17 mouse cellular contexts compared by ENCODE assay signal in genomic region chr16:44430021-44430420, GRCm38 (mm10). TPM values are rescaled to one million over a fixed set of nuclear protein-coding genes. Genes with fewer than 3 reads are reported as not detected.
DNase-seq lines count a peak whose midpoint lies in the region; ATAC-seq lines count a peak whose summit lies in the region.
"Had no signal": no experiment of that assay in that cellular context is flagged by ENCODE, and none has a peak within 500 bp of the region (broad histone marks: within the 10 kb centered on the region; RNA-seq: fewer than 3 reads in every experiment).

No protein-coding gene starts in this region.

- peak; percentile 55; the same call in 1 of the 2 replicates for ATAC-seq in midbrain, embryonic 11.5 days (ENCODE audit: low FRiP score)
- peak; percentile 80 for ATAC-seq in forebrain, embryonic 15.5 days (replicated peaks)
- peak; percentile 41; the same call in 1 of the 2 replicates for ATAC-seq in midbrain, embryonic 12.5 days (ENCODE audit: low FRiP score, low read depth)
- no peak for ATAC-seq in heart, embryonic 11.5 days (replicated peaks; ENCODE audit: insufficient number of reproducible peaks, low FRiP score, low TSS enrichment)
- ATAC-seq: liver, embryonic 12.5 days had no signal

- no peak for DNase-seq in midbrain, embryonic 11.5 days (ENCODE audit: low spot score, missing footprints)
- no peak for DNase-seq in midbrain, embryonic 10.5 days (ENCODE audit: low spot score)
- no peak for DNase-seq in adrenal gland, postnatal 14 days
- DNase-seq in spleen, postnatal 4 days (ENCODE audit: low spot score in 2 of 2) = no peak
- no peak for DNase-seq in heart, embryonic 10.5 days (ENCODE audit: low spot score)
- DNase-seq: cerebellum, adult 9-10 months; left cerebral cortex, postnatal 4 days; right cerebral cortex, postnatal 14 days; thymus, adult 2 months had no signal

- H3K36me3 ChIP-seq in midbrain, embryonic 11.5 days (ENCODE audit: control insufficient read depth, insufficient read depth, low read length) = no peaks in the 10 kb centered on the region
- H3K36me3 ChIP-seq in midbrain, embryonic 10.5 days = no peaks in the 10 kb centered on the region
- H3K36me3 ChIP-seq in forebrain, embryonic 15.5 days = no peaks in the 10 kb centered on the region
- no peaks in the 10 kb centered on the region for H3K36me3 ChIP-seq in midbrain, embryonic 12.5 days
- no peaks in the 10 kb centered on the region for H3K36me3 ChIP-seq in heart, embryonic 11.5 days (ENCODE audit: control insufficient read depth, insufficient read depth, low read length)
- no peaks in the 10 kb centered on the region for H3K36me3 ChIP-seq in heart, embryonic 10.5 days
- H3K36me3 ChIP-seq: embryonic facial prominence, embryonic 12.5 days; heart, embryonic 13.5 days; liver, embryonic 12.5 days had no signal

- H3K4me3 ChIP-seq in midbrain, embryonic 11.5 days (ENCODE audit: low read depth, low read length) = no peak overlapping the region
- H3K4me3 ChIP-seq in midbrain, embryonic 10.5 days = no peak overlapping the region
- H3K4me3 ChIP-seq in forebrain, embryonic 15.5 days = 0 out of 2 replicates have a peak overlapping the region, but pooled peaks have one; percentile 13
- H3K4me3 ChIP-seq in midbrain, embryonic 12.5 days = no peak overlapping the region
- H3K4me3 ChIP-seq in heart, embryonic 11.5 days (ENCODE audit: low read depth, low read length) = no peak overlapping the region
- no peak overlapping the region for H3K4me3 ChIP-seq in heart, embryonic 10.5 days
- H3K4me3 ChIP-seq: embryonic facial prominence, embryonic 12.5 days; heart, embryonic 13.5 days; liver, embryonic 12.5 days had no signal

- H3K4me1 ChIP-seq in midbrain, embryonic 11.5 days (ENCODE audit: control insufficient read depth, insufficient read depth, low read length) = no peaks in the 10 kb centered on the region; the same call in none of the 2 replicates
- 0 out of 2 replicates have a peak, but pooled peaks cover 4% of the 10 kb centered on the region for H3K4me1 ChIP-seq in midbrain, embryonic 10.5 days
- H3K4me1 ChIP-seq in forebrain, embryonic 15.5 days = no peaks in the 10 kb centered on the region
- no peaks in the 10 kb centered on the region for H3K4me1 ChIP-seq in midbrain, embryonic 12.5 days
- H3K4me1 ChIP-seq in heart, embryonic 11.5 days (ENCODE audit: control insufficient read depth, insufficient read depth, low read length) = no peaks in the 10 kb centered on the region
- H3K4me1 ChIP-seq in heart, embryonic 10.5 days = no peaks in the 10 kb centered on the region
- H3K4me1 ChIP-seq: embryonic facial prominence, embryonic 12.5 days; heart, embryonic 13.5 days; liver, embryonic 12.5 days had no signal

- H3K27me3 ChIP-seq in midbrain, embryonic 11.5 days (ENCODE audit: control insufficient read depth, insufficient read depth, low read length) = no peaks in the 10 kb centered on the region
- H3K27me3 ChIP-seq in midbrain, embryonic 10.5 days (ENCODE audit: low read depth, poor library complexity, severe bottlenecking) = no peaks in the 10 kb centered on the region
- H3K27me3 ChIP-seq in forebrain, embryonic 15.5 days = no peaks in the 10 kb centered on the region
- no peaks in the 10 kb centered on the region for H3K27me3 ChIP-seq in midbrain, embryonic 12.5 days
- no peaks in the 10 kb centered on the region for H3K27me3 ChIP-seq in heart, embryonic 11.5 days (ENCODE audit: control insufficient read depth, insufficient read depth, low read length)
- H3K27me3 ChIP-seq in heart, embryonic 10.5 days (ENCODE audit: insufficient read depth, poor library complexity, severe bottlenecking) = no peaks in the 10 kb centered on the region
- H3K27me3 ChIP-seq: embryonic facial prominence, embryonic 12.5 days; heart, embryonic 13.5 days; liver, embryonic 12.5 days had no signal

- WGBS in midbrain, embryonic 11.5 days = 65% methylated on average over 7 of the region's 7 CpGs
- WGBS in midbrain, embryonic 10.5 days = 72% methylated on average over 7 of the region's 7 CpGs
- WGBS in forebrain, embryonic 15.5 days = 30% methylated on average over 7 of the region's 7 CpGs
- 59% methylated on average over 7 of the region's 7 CpGs for WGBS in midbrain, embryonic 12.5 days
- WGBS in heart, embryonic 11.5 days (ENCODE audit: insufficient replicate concordance) = 53% methylated on average over 7 of the region's 7 CpGs
- 63% methylated on average over 7 of the region's 7 CpGs for WGBS in heart, embryonic 10.5 days

- no peak overlapping the region for H3K27ac ChIP-seq in midbrain, embryonic 11.5 days (ENCODE audit: low read depth, low read length)
- H3K27ac ChIP-seq in midbrain, embryonic 10.5 days (replicated peaks) = no peak overlapping the region
- no peak overlapping the region for H3K27ac ChIP-seq in forebrain, embryonic 15.5 days (replicated peaks)
- H3K27ac ChIP-seq in midbrain, embryonic 12.5 days (replicated peaks) = no peak overlapping the region
- no peak overlapping the region for H3K27ac ChIP-seq in heart, embryonic 11.5 days (ENCODE audit: low read depth, low read length)
- no peak overlapping the region for H3K27ac ChIP-seq in heart, embryonic 10.5 days
- H3K27ac ChIP-seq: embryonic facial prominence, embryonic 12.5 days; heart, embryonic 13.5 days; liver, embryonic 12.5 days had no signal

- H3K4me2 ChIP-seq in midbrain, embryonic 11.5 days = no peak overlapping the region
- H3K4me2 ChIP-seq in forebrain, embryonic 15.5 days (replicated peaks) = 0 out of 2 replicates have a peak overlapping the region, but pooled peaks have one; percentile 1
- no peak overlapping the region for H3K4me2 ChIP-seq in midbrain, embryonic 12.5 days (replicated peaks)
- no peak overlapping the region for H3K4me2 ChIP-seq in heart, embryonic 11.5 days
- H3K4me2 ChIP-seq: embryonic facial prominence, embryonic 12.5 days; heart, embryonic 13.5 days; liver, embryonic 12.5 days had no signal

- H3K9me3 ChIP-seq in midbrain, embryonic 11.5 days (ENCODE audit: control insufficient read depth, low read length) = no peaks in the 10 kb centered on the region
- H3K9me3 ChIP-seq in midbrain, embryonic 10.5 days (replicated peaks) = no peaks in the 10 kb centered on the region
- no peaks in the 10 kb centered on the region for H3K9me3 ChIP-seq in forebrain, embryonic 15.5 days
- no peaks in the 10 kb centered on the region for H3K9me3 ChIP-seq in midbrain, embryonic 12.5 days
- no peaks in the 10 kb centered on the region for H3K9me3 ChIP-seq in heart, embryonic 11.5 days (replicated peaks; ENCODE audit: control insufficient read depth, low read length)
- no peaks in the 10 kb centered on the region for H3K9me3 ChIP-seq in heart, embryonic 10.5 days
- H3K9me3 ChIP-seq: embryonic facial prominence, embryonic 12.5 days; heart, embryonic 13.5 days; liver, embryonic 12.5 days had no signal

- no peak overlapping the region for H3K9ac ChIP-seq in midbrain, embryonic 11.5 days (ENCODE audit: low read length)
- H3K9ac ChIP-seq in forebrain, embryonic 15.5 days (replicated peaks) = no peak overlapping the region
- H3K9ac ChIP-seq in midbrain, embryonic 12.5 days (replicated peaks) = no peak overlapping the region
- no peak overlapping the region for H3K9ac ChIP-seq in heart, embryonic 11.5 days (ENCODE audit: low read depth, low read length)
- H3K9ac ChIP-seq: embryonic facial prominence, embryonic 12.5 days; heart, embryonic 13.5 days; liver, embryonic 12.5 days had no signal

RNA-seq across cellular contexts. Expression of gene Cfap44, which starts 35.4 kb away (rescaled TPM):
- polyA plus RNA-seq in midbrain, embryonic 11.5 days (2014; fragmentation: Nextera tagmentation; extraction: Ambion mirVana) = 0.89 and 1.5 TPM in 2 replicates
- 0.84 and 1.0 TPM in 2 replicates for polyA plus RNA-seq in midbrain, embryonic 10.5 days (2016; fragmentation: Nextera tagmentation; extraction: Ambion mirVana)
- 2.1 and 2.4 TPM in 2 replicates for polyA plus RNA-seq in forebrain, embryonic 15.5 days (2015; fragmentation: Nextera tagmentation; extraction: Ambion mirVana)
- 1.8 TPM in 2 replicates for polyA plus RNA-seq in midbrain, embryonic 12.5 days (2016; fragmentation: Nextera tagmentation; extraction: Ambion mirVana)
- total RNA-seq in adrenal gland, postnatal 14 days (2021) = 0.71 and 1.4 TPM in 2 replicates
- 0.37 TPM in 1 of 2 replicates, not detected in the other for polyA plus RNA-seq in heart, embryonic 11.5 days (2014; fragmentation: Nextera tagmentation; extraction: Ambion mirVana)
- 0.21 and 0.26 TPM in 2 replicates for polyA plus RNA-seq in heart, embryonic 10.5 days (2016; fragmentation: Nextera tagmentation; extraction: Ambion mirVana)
- total RNA-seq: gastrocnemius, adult 8-10 months had no signal
- polyA plus RNA-seq: C2C12; heart, embryonic 13.5 days had no signal
